Mouse (Mus musculus) limb, embryonic 11.5 days (tissue): ENCODE measurements around the gene Slx4ip. TPM values are rescaled to one million over a fixed set of nuclear protein-coding genes. Genes with fewer than 3 reads are reported as not detected.
A peak's percentile ranks its signal among the peaks of the same experiment; 100 is the strongest.

Experiments
- ATAC-seq: fragments of 200-750 bp; cut with Nextera tagmentation; 2 replicates; pipeline ENCODE4 v1.8.0; 2017; ENCODE audit warnings: low read depth; ENCODE audit not compliant: insufficient number of reproducible peaks, low FRiP score, low TSS enrichment
- DNase-seq: peaks from one replicate; pipeline ENCODE4 v3.0.0-alpha.2; 2015; ENCODE audit warnings: low spot score
- H3K27ac ChIP-seq: fragments of 300-500 bp; sonication (generic); replicated peaks from 2 replicates; pipeline ENCODE4 v1.5.1; 2014; ENCODE audit warnings: low read depth, mild to moderate bottlenecking, low read length
- H3K27me3 ChIP-seq: fragments of 300-500 bp; sonication (generic); 2 replicates; pipeline ENCODE4 v1.6.1; 2014; ENCODE audit warnings: mild to moderate bottlenecking, low read length, mixed read lengths; ENCODE audit not compliant: control insufficient read depth, insufficient read depth
- H3K36me3 ChIP-seq: fragments of 300-500 bp; sonication (generic); 2 replicates; pipeline ENCODE4 v1.6.1; 2014; ENCODE audit warnings: mild to moderate bottlenecking, low read length, moderate library complexity, mixed read lengths; ENCODE audit not compliant: control insufficient read depth, insufficient read depth
- H3K4me1 ChIP-seq: fragments of 300-500 bp; sonication (generic); 2 replicates; pipeline ENCODE4 v1.6.1; 2014; ENCODE audit warnings: low read length, mixed read lengths; ENCODE audit not compliant: control insufficient read depth, insufficient read depth
- H3K4me2 ChIP-seq: fragments of 300-500 bp; sonication (generic); 2 replicates; pipeline ENCODE4 v1.6.1; 2014; ENCODE audit warnings: low read depth, mild to moderate bottlenecking, moderate library complexity; ENCODE audit not compliant: severe bottlenecking
- H3K4me3 ChIP-seq: fragments of 300-500 bp; sonication (generic); 2 replicates; pipeline ENCODE4 v1.5.1; 2014; ENCODE audit warnings: low read depth, low read length
- H3K9ac ChIP-seq: fragments of 300-500 bp; sonication (generic); 2 replicates; pipeline ENCODE4 v1.6.1; 2014; ENCODE audit warnings: mild to moderate bottlenecking, low read length
- H3K9me3 ChIP-seq: fragments of 300-500 bp; sonication (generic); 2 replicates; pipeline ENCODE4 v1.6.1; 2016; ENCODE audit warnings: low read length; ENCODE audit not compliant: control insufficient read depth
- WGBS: fragments of 180-500 bp; shearing (Covaris S2); extraction: QIAGEN DNeasy Blood & Tissue Kit; methylation state at CpG from one replicate; pipeline ENCODE4 v1.1.7; 2014; 5-methylcytosine and 5-hydroxymethylcytosine counted together
- polyA plus RNA-seq: library from polyadenylated mRNA; unstranded; fragments of >200 nt; fragmentation: Nextera tagmentation; extraction: Ambion mirVana; gene quantifications from 2 replicates; pipeline ENCODE4 v1.2.1, GENCODE M21; 2014

Slx4ip gene
- polyA plus RNA-seq, 1 experiment from 2014 or later: 8.5 TPM

DNA sequence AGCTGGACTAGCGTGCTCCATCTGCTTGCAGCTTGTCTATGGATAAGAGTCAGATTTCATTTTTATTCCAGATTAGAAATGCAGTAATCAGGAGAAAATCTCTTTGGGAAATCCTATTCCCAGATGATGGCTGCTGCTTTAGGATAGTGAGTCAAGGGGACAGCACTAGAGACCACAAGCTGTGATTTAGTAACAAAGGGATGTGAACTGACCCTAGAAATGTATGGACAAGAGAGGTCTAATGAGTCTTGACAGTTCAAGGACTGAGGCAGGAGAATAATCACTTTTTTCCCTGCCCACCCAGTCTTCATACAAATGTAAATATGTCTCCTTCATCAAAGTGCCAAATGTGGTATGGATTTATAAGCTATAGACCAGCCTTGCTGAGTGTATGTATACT is 172.8 kb downstream of the Slx4ip start:
- no peaks in the 10 kb centered on the region for H3K9me3 ChIP-seq
- no peaks in the 10 kb centered on the region for H3K27me3 ChIP-seq
- no peak overlapping the region for H3K9ac ChIP-seq
- H3K27ac ChIP-seq: no peak overlapping the region
- DNase-seq: no peak
- H3K4me2 ChIP-seq: no peak overlapping the region
- no peak for ATAC-seq
- H3K4me3 ChIP-seq: no peak overlapping the region
- no peaks in the 10 kb centered on the region for H3K36me3 ChIP-seq
- no peaks in the 10 kb centered on the region for H3K4me1 ChIP-seq
- 92% methylated on average over 1 of the region's 1 CpGs for WGBS

DNA sequence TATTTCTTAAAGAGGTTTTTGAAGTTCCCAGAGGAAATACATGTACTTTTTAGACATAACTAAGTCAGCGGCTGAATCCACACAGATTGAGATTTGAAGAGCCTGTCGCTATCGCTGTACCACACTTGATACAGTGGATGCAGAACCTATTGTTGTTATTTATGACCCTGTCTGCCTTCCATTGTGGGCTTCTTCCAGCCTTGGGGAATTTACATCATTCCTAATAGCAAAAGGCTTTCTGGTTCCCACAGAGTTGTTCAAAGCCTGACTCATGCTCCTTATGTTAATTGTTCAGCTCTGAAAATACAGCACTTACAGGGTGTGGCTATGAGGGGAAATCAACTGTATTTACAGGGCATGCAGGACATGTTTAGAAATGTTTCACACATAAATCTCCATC is 173.5 kb downstream of the Slx4ip start:
- Histone ChIP-seq H3K36me3 (no peaks in the 10 kb centered on the region), H3K9me3 (no peaks in the 10 kb centered on the region), H3K4me3 (no peak overlapping the region), H3K4me2 (no peak overlapping the region), H3K4me1 (no peaks in the 10 kb centered on the region), H3K27ac (no peak overlapping the region), H3K9ac (no peak overlapping the region), H3K27me3 (no peaks in the 10 kb centered on the region)
- ATAC-seq (no peak), DNase-seq (peak; percentile 14)
- WGBS: 93% methylated on average over 3 of the region's 3 CpGs

DNA sequence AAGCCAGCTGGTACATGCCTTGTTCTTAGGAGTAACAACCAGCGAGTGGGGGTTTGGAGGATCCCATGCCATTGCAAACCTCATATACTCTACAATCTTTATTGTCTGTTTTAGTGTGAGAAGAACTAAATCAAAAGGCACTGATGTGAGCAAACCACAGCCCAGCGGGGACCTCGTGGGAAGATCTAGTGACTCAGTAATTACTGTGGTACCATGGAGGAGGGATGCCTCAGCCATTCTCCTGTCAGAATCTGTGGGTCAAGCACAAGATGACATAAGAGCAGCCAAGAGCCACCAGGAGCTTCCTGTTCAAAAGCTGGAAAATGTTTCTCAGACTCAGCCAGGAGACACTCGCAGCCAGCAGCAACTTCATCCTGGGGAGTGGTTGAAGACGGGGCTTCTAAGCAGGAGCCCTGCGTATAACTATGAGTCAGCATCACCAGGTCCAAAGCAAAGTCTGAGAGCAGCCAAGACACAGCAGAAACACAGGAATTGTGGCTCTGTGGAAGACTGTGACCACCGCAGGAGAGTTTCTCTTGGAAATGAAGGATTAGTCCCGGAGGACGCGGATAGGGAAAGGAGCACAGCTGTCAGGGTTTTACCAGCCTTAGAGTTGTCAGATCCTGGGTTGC is 176.6 kb downstream of the Slx4ip start:
- peak; percentile 18 for DNase-seq
- Histone ChIP-seq H3K27me3 (no peaks in the 10 kb centered on the region), H3K9ac (no peak overlapping the region), H3K27ac (no peak overlapping the region), H3K9me3 (no peaks in the 10 kb centered on the region), H3K4me1 (no peaks in the 10 kb centered on the region), H3K4me3 (no peak overlapping the region), H3K36me3 (no peaks in the 10 kb centered on the region), H3K4me2 (no peak overlapping the region)
- WGBS: 91% methylated on average over 10 of the region's 10 CpGs
- no peak for ATAC-seq

DNA sequence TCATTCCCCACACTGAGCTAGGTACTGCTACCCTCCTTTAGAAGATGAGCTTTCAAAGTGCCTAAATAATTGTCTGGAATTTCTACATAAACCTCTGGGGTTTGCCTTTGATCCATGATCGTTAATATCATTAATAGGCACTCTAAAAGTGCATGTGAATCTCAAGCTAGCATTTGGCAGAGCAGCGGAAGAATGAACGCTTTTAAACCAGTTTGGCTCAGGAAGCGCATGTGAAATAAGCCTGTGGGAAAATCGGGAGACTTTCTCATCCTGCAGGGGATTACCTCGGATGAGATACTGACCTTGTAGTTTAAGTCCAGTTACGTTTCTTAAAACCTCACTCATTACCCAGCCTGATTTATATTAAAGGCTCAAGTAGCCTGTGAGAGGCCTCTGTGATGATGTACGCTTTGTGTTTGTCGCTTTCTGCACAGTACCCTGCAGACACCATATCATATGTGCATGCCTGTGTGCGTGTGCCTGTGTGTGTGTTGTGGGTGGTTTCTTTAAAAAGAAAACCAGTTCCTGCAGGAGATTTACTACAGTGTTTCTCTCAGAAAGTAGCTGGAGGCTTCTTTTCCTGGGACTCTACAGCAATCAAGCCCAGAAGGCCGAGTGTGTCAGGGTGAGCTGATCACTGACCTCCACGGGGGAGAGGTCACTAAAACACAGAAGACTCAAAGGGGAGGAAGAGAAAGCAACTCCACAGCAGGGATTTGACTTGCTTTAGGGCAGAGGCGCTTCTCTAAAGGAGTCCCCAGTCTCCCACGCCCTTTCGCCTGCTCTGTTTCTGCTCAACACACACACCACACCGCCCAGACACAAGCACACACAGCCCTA is 182.7 kb downstream of the Slx4ip start:
- no peak overlapping the region for H3K9ac ChIP-seq
- H3K4me3 ChIP-seq: no peak overlapping the region
- ATAC-seq (no peak), DNase-seq (peak; percentile 30)
- H3K27ac ChIP-seq: no peak overlapping the region
- no peaks in the 10 kb centered on the region for H3K36me3 ChIP-seq
- H3K4me2 ChIP-seq: no peak overlapping the region
- H3K9me3 ChIP-seq: no peaks in the 10 kb centered on the region
- H3K27me3 ChIP-seq: no peaks in the 10 kb centered on the region
- peaks cover 8% of the 10 kb centered on the region; the same call in 1 of the 2 replicates for H3K4me1 ChIP-seq
- 35% methylated on average over 16 of the region's 16 CpGs for WGBS

DNA sequence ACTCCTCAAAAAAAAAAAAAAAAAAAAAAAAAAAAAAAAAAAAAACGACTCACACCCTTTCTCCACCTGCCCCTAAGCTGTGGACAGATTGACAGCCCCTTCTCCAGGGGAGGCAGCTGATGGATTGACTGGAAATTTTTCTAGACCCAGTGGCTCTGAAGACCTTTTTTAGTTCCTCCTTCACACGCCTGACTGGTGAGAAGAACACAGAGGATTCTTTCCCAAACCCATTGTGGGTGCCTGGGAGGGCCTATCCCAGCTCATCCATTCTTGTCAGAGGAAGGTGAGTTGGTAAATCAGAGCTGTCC is 183.2 kb downstream of the Slx4ip start:
- Histone ChIP-seq H3K27me3 (no peaks in the 10 kb centered on the region), H3K36me3 (no peaks in the 10 kb centered on the region), H3K4me1 (peaks cover 8% of the 10 kb centered on the region; the same call in 1 of the 2 replicates), H3K9ac (no peak overlapping the region), H3K27ac (no peak overlapping the region), H3K9me3 (no peaks in the 10 kb centered on the region), H3K4me2 (no peak overlapping the region), H3K4me3 (no peak overlapping the region)
- ATAC-seq (no peak), DNase-seq (peak; percentile 20)
- 32% methylated on average over 2 of the region's 2 CpGs for WGBS

DNA sequence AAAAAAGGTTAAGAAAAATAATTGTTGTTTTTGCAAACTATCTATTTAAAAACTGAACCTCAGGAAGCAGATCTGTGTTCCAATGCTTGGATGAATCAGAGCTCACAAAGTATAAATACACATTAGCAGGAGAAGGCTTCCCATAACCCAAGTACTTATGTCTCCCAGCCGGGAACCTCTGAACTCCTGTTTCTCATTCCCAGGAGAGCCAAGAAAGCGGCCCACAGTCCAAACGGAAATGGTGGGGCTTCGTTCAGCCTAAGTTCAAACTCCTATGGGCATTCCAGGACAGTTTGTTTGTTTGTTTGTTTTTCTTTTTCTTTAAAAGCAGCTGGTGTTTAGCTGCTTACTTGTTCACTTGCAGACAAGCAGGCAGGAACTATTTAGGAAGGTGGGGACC is 187.8 kb downstream of the Slx4ip start:
- no peak overlapping the region for H3K4me3 ChIP-seq
- DNase-seq: no peak
- peaks cover 12% of the 10 kb centered on the region for H3K4me1 ChIP-seq
- H3K9me3 ChIP-seq: no peaks in the 10 kb centered on the region
- H3K36me3 ChIP-seq: no peaks in the 10 kb centered on the region
- no peak overlapping the region for H3K4me2 ChIP-seq
- no peak for ATAC-seq
- H3K9ac ChIP-seq: no peak overlapping the region
- no peaks in the 10 kb centered on the region for H3K27me3 ChIP-seq
- WGBS: 60% methylated on average over 4 of the region's 4 CpGs
- H3K27ac ChIP-seq: no peak overlapping the region

DNA sequence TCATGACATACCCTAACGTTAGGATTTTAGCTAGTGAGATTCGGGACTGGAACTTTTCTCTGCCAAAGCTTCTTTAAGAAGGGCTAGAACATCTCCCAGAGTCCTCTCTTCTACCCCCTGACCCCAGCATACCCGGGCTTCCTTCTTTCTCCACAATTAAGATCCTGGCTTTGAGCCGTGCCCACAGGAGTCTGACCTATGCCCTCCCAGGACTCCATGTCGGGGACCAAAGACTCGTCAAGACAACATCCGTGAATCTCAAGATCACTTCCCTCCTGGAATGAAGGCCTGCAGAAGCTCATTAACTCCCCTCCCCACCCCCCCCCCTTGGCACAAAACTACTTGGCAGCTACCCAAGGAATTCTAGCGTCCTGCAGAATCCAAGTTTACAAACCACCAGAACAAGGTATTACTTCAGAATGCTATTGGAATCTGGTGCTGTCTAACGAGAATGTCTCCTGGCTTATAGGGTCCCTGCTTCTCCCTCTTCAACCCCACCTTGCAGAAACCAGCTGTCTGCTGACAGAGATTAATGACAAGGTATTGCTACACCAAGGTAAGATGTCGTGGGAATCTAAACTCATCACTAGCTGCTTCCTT is 188.8 kb downstream of the Slx4ip start:
- ATAC-seq (no peak), DNase-seq (no peak)
- Histone ChIP-seq H3K9me3 (no peaks in the 10 kb centered on the region), H3K9ac (no peak overlapping the region), H3K27ac (no peak overlapping the region), H3K36me3 (no peaks in the 10 kb centered on the region; the same call in 1 of the 2 replicates), H3K4me2 (no peak overlapping the region), H3K4me1 (peaks cover 9% of the 10 kb centered on the region; the same call in 1 of the 2 replicates), H3K27me3 (no peaks in the 10 kb centered on the region), H3K4me3 (no peak overlapping the region)
- 31% methylated on average over 10 of the region's 10 CpGs for WGBS

DNA sequence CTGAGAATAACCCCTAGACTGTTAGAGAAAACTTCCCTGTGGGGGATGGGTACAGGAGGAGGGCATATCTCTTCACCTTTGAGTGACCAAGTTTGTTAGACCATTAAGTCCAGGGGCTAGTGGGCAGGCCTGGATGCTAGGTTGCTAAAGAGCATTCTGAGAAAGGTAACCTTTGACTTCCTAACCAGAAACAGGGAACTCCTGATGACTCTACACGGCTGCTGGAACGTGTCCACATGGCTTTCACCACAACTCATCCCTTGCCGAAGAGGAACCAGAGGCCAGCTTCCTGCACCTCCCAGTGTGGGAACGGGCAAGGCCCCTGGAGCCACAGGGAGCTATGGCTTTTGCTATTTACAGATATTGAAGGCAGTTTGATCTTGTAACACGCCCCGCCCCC is 189.4 kb downstream of the Slx4ip start:
- H3K4me1 ChIP-seq: peaks cover 9% of the 10 kb centered on the region; the same call in 1 of the 2 replicates
- H3K27ac ChIP-seq: no peak overlapping the region
- no peak overlapping the region for H3K4me2 ChIP-seq
- no peaks in the 10 kb centered on the region for H3K27me3 ChIP-seq
- H3K36me3 ChIP-seq: no peaks in the 10 kb centered on the region; the same call in 1 of the 2 replicates
- no peak overlapping the region for H3K9ac ChIP-seq
- H3K9me3 ChIP-seq: no peaks in the 10 kb centered on the region
- DNase-seq (no peak), ATAC-seq (no peak)
- WGBS: 72% methylated on average over 6 of the region's 6 CpGs
- H3K4me3 ChIP-seq: no peak overlapping the region
